In genomic region chr8:10049162-10049561, GRCm38 (mm10) we compare ENCODE assay signal across 18 mouse cellular contexts. TPM values are rescaled to one million over a fixed set of nuclear protein-coding genes. Genes with fewer than 3 reads are reported as not detected.
DNase-seq lines count a peak whose midpoint lies in the region; ATAC-seq and TF ChIP-seq lines count a peak whose summit lies in the region.
"Had no signal": no experiment of that assay in that cellular context is flagged by ENCODE, and none has a peak within 500 bp of the region (broad histone marks: within the 10 kb centered on the region; RNA-seq: fewer than 3 reads in every experiment).

No protein-coding gene starts in this region.

- H3K36me3 ChIP-seq in stomach, postnatal 0 days (ENCODE audit: control insufficient read depth, insufficient read depth, low read length), result no peaks in the 10 kb centered on the region
- H3K36me3 ChIP-seq: limb, embryonic 10.5 days; midbrain, embryonic 15.5 days had no signal

- ATAC-seq in megakaryocyte progenitor cell, adult 5-6 weeks (replicated peaks; ENCODE audit: poor library complexity), result no peak
- no peak for ATAC-seq in stomach, postnatal 0 days (ENCODE audit: low FRiP score, low TSS enrichment)
- ATAC-seq: midbrain, embryonic 15.5 days had no signal

- H3K4me3 ChIP-seq in stomach, postnatal 0 days (ENCODE audit: low read depth, low read length), result no peak overlapping the region
- H3K4me3 ChIP-seq: gastrocnemius, adult 2 months; limb, embryonic 10.5 days; midbrain, embryonic 15.5 days had no signal

- no peak overlapping the region for H3K9ac ChIP-seq in stomach, postnatal 0 days (ENCODE audit: low read length)
- H3K9ac ChIP-seq: liver, embryonic 14.5 days; midbrain, embryonic 15.5 days had no signal

- no peaks in the 10 kb centered on the region for H3K4me1 ChIP-seq in stomach, postnatal 0 days (replicated peaks; ENCODE audit: control insufficient read depth, insufficient read depth)
- H3K4me1 ChIP-seq: limb, embryonic 10.5 days had no signal

- no peaks in the 10 kb centered on the region for H3K9me3 ChIP-seq in stomach, postnatal 0 days (ENCODE audit: control insufficient read depth, low read length)
- H3K9me3 ChIP-seq: limb, embryonic 10.5 days; midbrain, embryonic 15.5 days had no signal

- WGBS in stomach, postnatal 0 days, result 74% methylated on average over 8 of the region's 8 CpGs

- no peak for TF ChIP-seq CTCF in stomach, postnatal 0 days (IDR thresholded peaks at IDR 0.05; ENCODE audit: low read depth)

- no peak overlapping the region for H3K27ac ChIP-seq in stomach, postnatal 0 days (replicated peaks)
- H3K27ac ChIP-seq: gastrocnemius, adult 2 months; kidney, postnatal 0 days; limb, embryonic 10.5 days; liver, embryonic 14.5 days; midbrain, embryonic 15.5 days had no signal

- TF ChIP-seq EP300 in stomach, postnatal 0 days (optimal IDR thresholded peaks at IDR 0.05), result no peak

- no peak overlapping the region for H3K4me2 ChIP-seq in stomach, postnatal 0 days (replicated peaks; ENCODE audit: low read depth)
- H3K4me2 ChIP-seq: midbrain, embryonic 15.5 days had no signal

- intact Hi-C loops in left cerebral cortex, postnatal 4 days (cut with DNase I), result loop anchor here (10.0 kb wide), 1 partner anchor 966 kb away; no protein-coding TSS in a partner anchor

- no peaks in the 10 kb centered on the region for H3K27me3 ChIP-seq in stomach, postnatal 0 days (ENCODE audit: control insufficient read depth, insufficient read depth, low read length)
- H3K27me3 ChIP-seq: midbrain, embryonic 15.5 days had no signal

- DNase-seq in layer of hippocampus, adult 9-11 months, result peak; percentile 56
- no peak for DNase-seq in layer of hippocampus, postnatal 14 days (ENCODE audit: low spot score in 2 of 2)
- peak; percentile 72 for DNase-seq in left cerebral cortex, adult 11 months (ENCODE audit: low spot score)
- DNase-seq in left cerebral cortex, postnatal 4 days, result peak; percentile 15
- no peak for DNase-seq in lung, postnatal 14 days
- DNase-seq in stomach, postnatal 0 days (ENCODE audit: low spot score), result no peak
- DNase-seq: cerebellum, adult 9-11 months; gastrocnemius, adult 2 months; heart, adult 18-20 months; heart, postnatal 14 days; lung, postnatal 36 days; retina, postnatal 1 day; thymus, postnatal 14 days had no signal

RNA-seq across cellular contexts. Expression of gene Tnfsf13b, which starts 42.9 kb away (rescaled TPM):
- 1 to 10 TPM; 2.5 to 4.2 TPM for total RNA-seq in layer of hippocampus, postnatal 14 days (2021)
- total RNA-seq in left cerebral cortex, postnatal 4 days (2021), result 1 to 10 TPM; 1.8 to 1.9 TPM
- total RNA-seq in megakaryocyte progenitor cell, adult 5-6 weeks (2015), result 4.0 and 6.3 TPM in 2 replicates
- 0.25 and 1.9 TPM in 2 replicates for total RNA-seq in megakaryocyte progenitor cell, adult 5-6 weeks (2017)
- polyA plus RNA-seq in stomach, postnatal 0 days (2015; fragmentation: Nextera tagmentation; extraction: Ambion mirVana), result 0.24 and 0.25 TPM in 2 replicates
- polyA plus RNA-seq: limb, embryonic 10.5 days had no signal

Comparison
In these comparisons a context has a peak if more than half of its experiments do, and no peak if none do; other contexts are left out.
1. DNase-seq: peak in layer of hippocampus, adult 9-11 months (single experiment), left cerebral cortex, adult 11 months (single experiment) and left cerebral cortex, postnatal 4 days (single experiment); none in layer of hippocampus, postnatal 14 days (0 of 2), lung, postnatal 14 days (single experiment) and stomach, postnatal 0 days (single experiment).